Mouse (Mus musculus) right cerebral cortex, adult 18-20 months (tissue): ENCODE measurements around the gene Acvr1.

Source experiments
- DNase-seq: peaks from one replicate; pipeline ENCODE4 v3.0.0; 2022; ENCODE audit warnings: mixed read lengths

Gene Acvr1

GRCm38 (mm10) chr2:58567066-58567810 lies at the start of gene Acvr1, which contains the start of gene Upp2:
TSS of gene Acvr1 (minus strand) at chr2:58567157.
TSS of gene Upp2 (plus strand) at chr2:58567298.
- peak; percentile 94 for DNase-seq

GRCm38 (mm10) chr2:58615766-58616165 lies 48.8 kb upstream of the Acvr1 start:
- DNase-seq = no peak

GRCm38 (mm10) chr2:58614851-58615250 lies 47.9 kb upstream of the Acvr1 start:
- no peak for DNase-seq

- peak; percentile 19 for DNase-seq
Measured at GRCm38 (mm10) chr2:58613720-58614119, 46.8 kb upstream of the Acvr1 start.

GRCm38 (mm10) chr2:58604791-58605190 lies 37.8 kb upstream of the Acvr1 start:
- DNase-seq = no peak

GRCm38 (mm10) chr2:58603379-58603778 lies 36.4 kb upstream of the Acvr1 start:
- DNase-seq = no peak

- DNase-seq = no peak
Measured at GRCm38 (mm10) chr2:58601382-58601781, 34.4 kb upstream of the Acvr1 start.

- DNase-seq = no peak
Measured at GRCm38 (mm10) chr2:58599639-58600038, 32.7 kb upstream of the Acvr1 start.

- no peak for DNase-seq
Measured at GRCm38 (mm10) chr2:58597556-58597955, 30.6 kb upstream of the Acvr1 start.

- peak; percentile 59 for DNase-seq
Measured at GRCm38 (mm10) chr2:58596774-58597342, 29.9 kb upstream of the Acvr1 start.

GRCm38 (mm10) chr2:58595350-58595749 lies 28.4 kb upstream of the Acvr1 start:
- DNase-seq = no peak

- DNase-seq = no peak
Measured at GRCm38 (mm10) chr2:58590055-58590454, 23.1 kb upstream of the Acvr1 start.

GRCm38 (mm10) chr2:58589637-58590036 lies 22.7 kb upstream of the Acvr1 start:
- peak; percentile 76 for DNase-seq

- DNase-seq = peak; percentile 84
Measured at GRCm38 (mm10) chr2:58586311-58586710, 19.4 kb upstream of the Acvr1 start.

- no peak for DNase-seq
Measured at GRCm38 (mm10) chr2:58574167-58574566, 7.2 kb upstream of the Acvr1 start.

- no peak for DNase-seq
Measured at GRCm38 (mm10) chr2:58568841-58569645, 2.1 kb upstream of the Acvr1 start.

- DNase-seq = no peak
Measured at GRCm38 (mm10) chr2:58567866-58568719, 1.1 kb upstream of the Acvr1 start.

- DNase-seq = peak; percentile 53
Measured at GRCm38 (mm10) chr2:58566410-58567065, 419 bp downstream of the Acvr1 start.

GRCm38 (mm10) chr2:58566049-58566409 lies 928 bp downstream of the Acvr1 start:
- peak; percentile 17 for DNase-seq

GRCm38 (mm10) chr2:58565267-58565666 lies 1.7 kb downstream of the Acvr1 start:
- DNase-seq = peak; percentile 78

GRCm38 (mm10) chr2:58562137-58562536 lies 4.8 kb downstream of the Acvr1 start:
- no peak for DNase-seq
